Mouse (Mus musculus) layer of hippocampus, adult 9-10 months (tissue): ENCODE results near the gene Tuba1a.

Experiments used
- DNase-seq: peaks from one replicate; pipeline ENCODE4 v3.0.0; 2022; ENCODE audit warnings: low spot score

The Tuba1a gene

DNA sequence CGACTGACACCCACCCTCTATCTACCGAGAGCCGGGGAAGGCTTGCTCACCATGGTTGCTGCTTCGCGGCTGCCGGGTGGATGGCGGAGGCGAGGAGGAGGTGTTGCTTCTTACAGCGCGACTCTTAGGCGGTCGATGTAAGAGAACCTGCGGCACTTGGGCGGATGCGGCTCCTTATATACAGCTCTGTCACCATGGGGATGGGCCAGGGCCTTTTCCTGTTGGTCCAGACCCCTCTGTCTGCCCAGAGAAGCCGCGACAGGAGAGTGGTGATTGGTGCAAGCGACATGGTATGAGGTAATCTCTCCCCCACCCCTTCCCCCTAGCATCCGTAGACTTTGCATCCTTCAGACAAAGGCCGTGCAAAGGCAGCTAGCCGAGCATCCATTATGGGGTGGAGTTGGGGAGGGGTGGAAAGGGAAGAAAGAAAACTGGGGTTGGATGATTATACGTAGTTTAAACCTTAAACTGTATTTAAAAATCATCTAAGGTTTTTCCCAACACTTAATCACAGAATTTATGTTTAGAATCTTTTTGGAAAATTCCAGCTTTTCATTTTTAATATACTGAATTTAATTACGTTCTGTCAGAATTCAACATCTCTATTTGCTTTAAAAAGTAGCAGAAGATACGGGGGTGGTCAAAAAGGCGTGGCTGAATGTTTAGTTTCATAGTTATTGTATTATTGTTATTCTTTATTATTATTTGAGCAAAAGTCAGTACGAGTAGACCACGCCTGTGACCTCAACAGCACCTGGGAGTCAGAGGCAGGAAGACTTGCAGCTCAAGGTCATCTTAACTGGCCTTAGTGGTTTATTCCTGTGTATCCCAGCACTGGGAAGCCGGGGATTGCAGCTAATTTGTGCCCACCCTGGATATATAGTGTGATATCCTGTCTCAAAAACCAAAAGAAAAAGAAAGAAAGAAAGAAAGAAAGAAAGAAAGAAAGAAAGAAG, at the start of gene Tuba1a, which contains the start of gene Gm49450:
Gene Tuba1a (minus strand): TSS at position 303 of the 956 bp plus-strand sequence.
Gene Gm49450 (minus strand): TSS at position 151 of the 956 bp plus-strand sequence.
- peak; percentile 94 for DNase-seq

DNA sequence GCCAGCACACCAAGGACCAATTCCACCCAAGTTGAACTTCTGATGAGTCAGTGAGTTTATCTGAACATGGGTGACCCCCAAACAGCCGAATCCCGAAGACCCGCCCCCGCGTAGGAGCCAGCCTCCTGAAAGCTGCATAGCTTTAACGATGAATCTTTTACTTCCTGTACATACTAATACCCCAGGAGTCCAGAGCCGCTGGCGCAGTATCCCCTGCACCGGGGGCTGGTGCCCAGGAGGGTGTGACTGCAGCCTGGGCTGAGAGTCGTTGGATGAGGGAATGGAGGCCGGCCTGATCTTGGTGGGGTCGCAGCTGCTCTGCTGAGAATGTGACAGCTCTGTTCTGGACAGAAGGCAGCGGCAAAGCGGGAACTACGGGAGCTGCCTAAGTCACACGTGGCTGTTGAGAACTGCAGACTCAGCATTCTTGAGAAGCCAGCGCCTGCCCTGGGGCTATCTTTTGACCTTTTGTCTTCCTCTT, 48.0 kb upstream of the Tuba1a start:
- no peak for DNase-seq

DNA sequence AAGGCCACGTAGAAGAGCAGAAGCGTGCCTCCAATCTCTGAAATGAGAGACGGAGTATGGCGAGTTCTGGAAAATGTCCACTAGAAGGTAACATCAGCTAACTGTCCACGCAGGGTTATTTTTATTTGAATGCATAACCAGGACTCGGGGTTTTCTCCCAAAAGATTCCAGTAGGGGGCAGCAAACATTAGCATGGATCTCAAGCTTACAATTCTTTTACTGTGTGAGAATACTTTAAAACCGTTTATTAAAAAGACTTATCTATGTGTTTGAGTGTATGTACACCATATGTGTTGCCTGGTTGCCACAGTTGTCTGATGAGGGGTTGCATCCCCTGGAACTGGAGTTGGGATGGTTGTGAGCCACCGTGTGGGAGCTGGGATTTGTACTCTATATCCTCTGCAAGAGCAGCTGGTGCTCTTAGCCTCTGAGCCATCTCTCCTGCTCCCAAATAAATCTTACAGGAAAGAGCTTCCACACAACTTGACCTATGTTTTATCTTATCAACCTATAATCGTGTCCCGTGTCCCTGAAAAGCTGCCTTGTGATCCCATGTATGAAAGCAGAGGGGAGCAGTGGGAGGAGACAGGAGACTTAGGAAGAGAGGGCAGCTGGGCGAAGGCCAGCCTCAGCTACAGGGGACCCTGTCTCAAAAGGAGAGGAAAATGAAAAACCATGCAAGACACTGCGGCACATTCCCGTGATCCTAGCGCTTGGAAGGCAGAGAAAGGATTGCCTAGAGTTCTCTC, 47.2 kb upstream of the Tuba1a start:
- no peak for DNase-seq

DNA sequence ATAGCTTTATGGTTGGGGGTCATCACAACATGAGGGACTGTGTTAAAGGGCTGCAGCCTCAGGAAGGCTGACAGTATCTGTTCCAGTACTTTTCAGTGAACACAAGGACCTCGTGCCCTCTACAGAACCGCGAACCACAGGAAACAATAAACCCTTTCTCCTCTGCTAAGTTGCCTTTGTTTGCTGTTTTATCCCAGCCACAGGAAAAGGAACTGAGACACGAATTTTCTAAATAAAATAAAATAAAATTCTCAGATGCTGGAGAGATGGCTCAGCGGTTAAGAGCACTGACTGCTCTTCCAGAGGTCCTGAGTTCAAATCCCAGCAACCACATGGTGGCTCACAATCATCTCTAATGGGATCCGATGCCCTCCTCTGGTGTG, 45.3 kb upstream of the Tuba1a start:
- no peak for DNase-seq

DNA sequence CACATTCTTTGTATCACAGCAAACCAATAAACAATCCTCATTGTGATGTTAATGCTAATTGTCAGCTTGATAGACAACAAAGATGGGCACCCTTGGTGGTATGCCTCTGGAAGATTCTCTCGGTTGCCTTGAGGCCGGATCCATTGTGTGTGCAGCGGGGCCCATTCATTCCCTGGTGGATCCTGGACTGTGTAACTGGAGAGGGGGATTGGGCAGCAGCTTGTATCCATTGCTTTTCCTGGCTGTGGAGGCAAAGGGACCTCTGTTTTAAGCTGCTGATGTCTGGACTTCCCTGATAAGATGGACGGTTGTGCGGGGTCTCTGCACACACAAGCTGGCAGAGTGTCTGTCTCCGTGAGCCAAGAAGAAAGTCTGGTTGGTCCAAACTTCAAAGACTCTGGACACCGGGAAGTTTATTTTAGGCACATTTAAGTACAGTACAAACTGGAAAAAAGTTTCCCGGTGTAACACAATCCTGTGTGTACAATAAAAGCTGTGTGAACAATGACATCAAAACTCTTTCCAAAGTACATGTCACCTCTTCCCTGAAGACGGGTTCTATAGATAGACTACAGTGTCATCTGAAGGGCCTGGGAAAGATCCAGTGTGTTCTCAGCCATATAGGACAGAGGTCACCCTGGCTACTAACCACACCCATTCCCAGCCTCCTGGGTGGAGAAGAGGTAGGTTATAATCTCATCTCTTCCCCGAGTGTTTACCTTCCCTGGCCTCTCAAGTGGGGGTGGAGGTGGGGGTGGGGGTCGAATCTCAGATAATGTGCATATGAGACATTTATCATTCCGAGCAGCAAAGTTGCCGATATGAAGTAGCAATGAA, 44.7 kb upstream of the Tuba1a start:
- DNase-seq, result no peak

DNA sequence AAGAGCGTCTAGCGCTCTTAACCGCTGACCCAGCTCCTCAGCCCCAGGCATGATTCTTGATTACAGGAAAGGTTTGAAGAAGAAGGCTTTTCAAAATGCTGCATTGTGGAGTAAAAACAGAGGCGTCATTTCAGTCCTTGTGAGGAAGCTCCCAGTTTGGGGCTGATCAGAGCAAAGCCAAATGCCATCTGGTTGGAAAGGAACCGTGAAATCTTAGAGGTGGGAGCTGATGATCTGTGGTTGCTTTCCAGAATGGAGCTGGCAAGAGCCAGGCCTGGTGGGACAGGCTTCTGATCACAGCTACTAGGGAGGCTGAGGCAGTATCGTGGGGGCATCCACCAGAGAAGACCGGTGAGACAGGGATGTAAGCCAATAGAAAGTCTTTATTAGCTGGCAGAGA, 43.3 kb upstream of the Tuba1a start:
- no peak for DNase-seq

DNA sequence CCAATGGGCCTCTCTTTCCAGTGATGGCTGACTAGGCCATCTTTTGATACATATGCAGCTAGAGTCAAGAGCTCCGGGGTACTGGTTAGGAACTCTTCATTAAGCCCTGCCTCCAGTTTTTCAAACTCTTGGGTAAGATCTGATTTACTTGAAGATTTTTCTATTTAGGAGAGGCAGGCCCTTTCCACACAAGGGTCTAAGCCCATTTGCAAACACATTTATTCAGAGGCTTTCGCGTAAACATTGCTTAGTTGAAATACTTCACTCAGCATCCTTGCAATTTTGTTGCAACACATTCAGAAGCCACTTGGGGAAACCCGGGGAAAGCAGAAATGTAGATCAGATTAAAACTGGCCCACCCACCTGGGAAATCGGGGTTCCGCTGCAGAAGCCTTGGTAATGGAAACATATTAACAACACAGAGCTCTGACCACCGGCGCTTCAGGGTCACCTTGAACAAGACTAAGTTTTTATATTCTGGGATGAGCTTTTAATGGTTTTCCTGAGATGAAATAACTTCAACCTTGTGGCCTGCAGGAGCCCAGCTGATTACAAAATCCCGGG, 41.5 kb upstream of the Tuba1a start:
- DNase-seq, result no peak

DNA sequence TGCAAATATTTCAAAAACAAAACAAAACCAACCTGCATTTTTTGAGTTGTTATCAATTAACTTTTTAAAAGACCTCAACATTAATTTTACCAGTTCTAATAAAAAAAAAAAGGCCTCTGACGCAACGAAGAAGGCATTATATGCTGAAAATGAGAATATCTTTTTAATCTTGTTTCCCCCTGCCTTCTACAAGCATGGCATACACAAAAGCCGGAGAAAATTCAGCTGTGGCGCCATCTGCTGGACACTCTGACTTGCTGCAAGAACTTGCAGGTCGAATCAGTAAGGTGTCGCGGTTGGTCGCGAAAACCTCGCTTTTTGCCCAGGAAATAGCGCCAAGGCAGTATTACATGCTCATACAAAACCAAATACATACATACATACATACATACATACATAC, 40.4 kb upstream of the Tuba1a start:
- DNase-seq, result peak; percentile 73

DNA sequence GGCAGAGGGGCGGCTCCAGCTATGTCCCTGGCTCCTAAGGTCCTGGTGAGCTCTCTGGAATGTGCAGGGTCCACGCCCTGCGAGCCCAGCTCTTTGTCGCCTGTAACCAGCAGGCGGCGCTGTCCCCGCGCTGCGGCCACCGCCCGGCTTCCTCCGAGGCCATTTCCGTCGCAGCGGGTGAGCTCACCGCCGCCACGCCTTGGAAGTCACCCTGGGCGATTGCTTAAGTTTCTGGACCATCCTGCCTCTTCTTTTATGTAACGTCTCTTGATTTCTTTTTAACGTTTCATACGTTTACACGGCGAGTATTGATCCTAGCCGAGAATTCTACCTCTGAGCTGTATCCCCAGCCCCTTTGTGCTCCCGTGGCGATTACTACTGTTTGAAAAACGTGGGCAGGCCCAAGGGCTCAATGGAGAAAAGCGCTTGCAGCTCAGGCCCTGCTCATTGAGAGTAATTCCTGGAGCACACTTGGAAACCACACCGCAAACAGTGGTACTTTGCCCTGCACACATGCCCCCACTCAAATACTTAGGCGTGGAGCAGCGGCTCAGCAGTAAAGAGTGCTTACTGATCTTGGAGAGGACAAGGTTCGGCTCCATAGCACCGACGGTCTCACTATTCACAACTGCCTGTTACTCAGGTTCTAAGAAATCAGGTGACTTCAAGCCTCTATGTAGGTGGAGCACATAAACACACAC, 39.7 kb upstream of the Tuba1a start:
- peak; percentile 74 for DNase-seq

DNA sequence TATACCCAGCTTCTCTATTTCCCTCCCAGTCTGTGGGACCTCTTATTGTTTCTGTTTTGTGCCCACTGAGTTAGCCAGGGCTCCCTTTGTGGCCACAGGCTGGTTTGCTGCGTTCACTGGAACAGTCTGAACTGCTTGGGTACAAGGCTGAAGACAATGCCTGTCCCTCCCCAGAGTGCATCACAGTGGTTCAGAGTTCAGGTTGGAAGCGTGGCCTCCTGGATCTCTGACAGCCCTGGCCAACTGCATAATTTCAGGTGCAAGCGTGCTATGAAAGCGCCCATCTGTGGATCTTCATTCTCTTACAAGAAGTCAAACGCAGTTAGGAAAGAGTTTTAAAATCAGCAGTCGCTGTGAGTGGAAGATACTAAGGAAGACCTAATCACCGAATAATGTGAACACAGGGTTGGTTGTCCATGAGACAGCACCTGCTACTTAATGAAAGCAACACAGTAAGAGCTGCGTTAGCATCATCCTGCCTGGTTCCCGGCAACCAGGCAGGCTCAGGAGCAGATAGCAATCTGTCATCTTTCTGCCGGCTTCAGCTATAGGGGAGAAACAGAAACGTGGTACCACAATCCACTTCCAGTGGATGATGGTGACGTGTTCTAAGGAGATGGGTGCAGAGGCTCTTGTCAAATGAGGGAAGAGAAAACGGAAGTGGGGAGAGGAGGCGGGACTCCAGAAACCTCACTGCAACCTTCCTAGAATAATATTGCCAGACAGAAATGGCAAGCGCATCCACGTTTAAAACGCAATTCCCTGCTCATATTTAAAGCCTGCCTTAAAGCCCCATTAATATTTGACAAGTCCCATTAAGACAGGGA, 38.8 kb upstream of the Tuba1a start:
- peak; percentile 56 for DNase-seq

DNA sequence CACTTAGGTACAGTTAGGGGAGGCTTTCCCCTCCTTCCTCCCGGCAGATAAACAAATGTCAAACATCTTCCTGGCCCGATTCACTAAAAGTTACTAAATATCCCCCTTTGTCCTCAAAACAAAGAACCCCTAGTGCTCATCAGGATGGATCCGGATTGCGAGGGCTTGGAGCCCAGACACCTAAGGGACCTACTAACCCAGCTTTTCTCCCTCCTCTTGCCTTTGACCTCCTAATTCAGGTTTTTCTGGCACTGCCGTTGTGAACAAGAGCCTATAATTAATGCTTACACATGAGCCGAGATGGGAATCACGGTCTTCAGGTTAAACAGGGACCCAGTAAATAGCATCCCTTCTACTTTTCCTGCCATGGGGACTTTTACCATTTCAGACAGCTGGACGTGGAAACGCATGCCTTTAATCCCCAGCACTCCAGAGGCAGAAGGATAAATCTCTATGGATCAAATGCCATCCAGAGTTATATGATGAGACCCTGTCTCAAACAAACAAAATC, 38.1 kb upstream of the Tuba1a start:
- DNase-seq, result no peak

DNA sequence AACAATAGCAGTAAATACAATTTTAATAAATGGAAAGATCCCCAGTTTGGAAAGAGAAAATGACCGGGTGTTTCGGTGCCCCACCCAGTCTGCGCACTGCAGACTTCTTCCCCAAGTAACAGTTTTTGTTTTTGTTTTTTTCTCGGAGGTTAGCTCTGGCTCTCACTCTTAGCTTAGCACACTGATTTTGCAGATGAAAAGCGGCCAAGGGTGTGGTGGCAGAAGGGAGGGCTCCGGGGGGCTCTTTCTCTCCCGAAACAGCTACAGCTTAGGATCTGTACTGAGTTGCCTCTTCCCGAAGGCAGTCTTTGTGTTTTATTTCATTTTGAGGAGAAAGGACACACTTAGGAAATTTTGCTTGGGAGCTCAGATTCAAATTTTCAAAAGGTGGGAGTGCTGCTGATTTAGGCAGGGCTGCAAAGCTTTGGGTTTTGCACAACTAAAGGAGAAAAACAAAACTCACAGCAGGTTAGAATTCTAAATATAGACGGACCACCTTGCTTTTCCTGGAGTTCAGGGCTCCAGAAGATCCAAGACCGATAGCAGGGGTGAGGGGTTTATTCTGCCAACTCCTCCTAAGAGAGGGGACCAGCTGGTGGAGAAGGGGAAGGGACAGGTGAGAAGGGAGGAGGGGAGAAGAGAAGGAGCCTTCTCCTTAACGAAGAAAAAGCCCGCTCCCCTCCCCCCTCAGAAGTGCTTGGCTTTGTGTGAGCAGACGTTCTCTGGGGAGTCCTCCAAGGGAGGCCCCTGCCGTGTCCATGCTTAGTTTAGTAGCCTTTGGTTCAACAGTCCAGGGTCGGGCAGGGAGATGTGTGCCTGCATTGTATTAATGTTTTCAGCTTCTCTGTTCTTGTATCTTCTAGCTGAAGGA, 37.4 kb upstream of the Tuba1a start:
- DNase-seq, result no peak

DNA sequence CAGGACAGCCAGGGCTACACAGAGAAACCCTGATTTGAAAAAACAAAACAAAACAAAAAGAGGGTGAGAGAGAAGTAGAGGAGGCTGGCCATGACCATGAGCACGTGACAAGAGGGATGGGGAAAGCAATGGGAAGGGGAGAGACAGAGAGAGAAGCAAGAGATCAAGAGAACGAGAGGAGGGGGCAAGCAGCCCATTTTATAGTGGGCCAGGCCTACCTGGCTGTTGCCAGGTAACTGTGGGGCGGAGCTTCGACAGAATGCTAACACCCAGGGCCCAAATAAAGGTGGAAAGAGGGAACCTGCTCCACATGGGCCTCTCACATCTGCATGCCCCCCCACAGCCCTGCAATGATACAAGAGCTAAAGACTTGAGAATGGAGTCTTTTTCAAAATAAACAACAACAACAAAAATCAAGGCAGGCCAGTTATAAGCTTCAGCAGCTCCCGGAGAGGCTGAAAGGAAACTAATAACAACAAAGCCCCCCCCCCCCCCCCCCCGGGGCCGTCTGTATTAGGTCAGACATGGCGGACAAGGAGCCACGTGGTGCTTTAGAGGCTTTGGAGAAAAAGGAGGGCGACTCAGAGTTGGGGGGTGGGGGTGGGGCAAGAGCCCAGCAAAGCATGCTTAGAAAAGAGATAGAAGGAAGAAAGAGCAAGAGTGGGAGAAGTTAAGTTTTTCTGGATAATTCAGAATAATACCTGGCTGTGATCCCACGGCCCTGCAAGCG, 36.4 kb upstream of the Tuba1a start:
- no peak for DNase-seq

DNA sequence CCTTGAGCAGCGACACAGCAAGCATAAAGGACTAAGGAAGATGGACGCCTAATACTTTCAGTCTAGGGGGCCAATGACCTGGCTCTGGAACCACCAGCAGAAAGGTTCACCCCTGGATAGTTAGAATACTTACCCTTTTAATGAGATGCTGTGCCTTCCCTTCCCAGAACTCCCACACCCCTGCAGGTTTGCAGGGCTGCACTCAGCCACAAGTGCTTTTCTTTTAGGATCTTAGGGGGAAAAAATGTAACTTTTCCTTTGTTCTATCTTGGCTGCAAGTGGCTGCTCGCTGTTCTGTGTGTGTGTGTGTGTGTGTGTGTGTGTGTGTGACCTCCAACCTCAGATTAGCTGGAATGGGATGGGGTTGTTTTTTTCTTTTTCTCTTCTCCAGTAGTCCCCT, 35.3 kb upstream of the Tuba1a start:
- DNase-seq, result no peak

DNA sequence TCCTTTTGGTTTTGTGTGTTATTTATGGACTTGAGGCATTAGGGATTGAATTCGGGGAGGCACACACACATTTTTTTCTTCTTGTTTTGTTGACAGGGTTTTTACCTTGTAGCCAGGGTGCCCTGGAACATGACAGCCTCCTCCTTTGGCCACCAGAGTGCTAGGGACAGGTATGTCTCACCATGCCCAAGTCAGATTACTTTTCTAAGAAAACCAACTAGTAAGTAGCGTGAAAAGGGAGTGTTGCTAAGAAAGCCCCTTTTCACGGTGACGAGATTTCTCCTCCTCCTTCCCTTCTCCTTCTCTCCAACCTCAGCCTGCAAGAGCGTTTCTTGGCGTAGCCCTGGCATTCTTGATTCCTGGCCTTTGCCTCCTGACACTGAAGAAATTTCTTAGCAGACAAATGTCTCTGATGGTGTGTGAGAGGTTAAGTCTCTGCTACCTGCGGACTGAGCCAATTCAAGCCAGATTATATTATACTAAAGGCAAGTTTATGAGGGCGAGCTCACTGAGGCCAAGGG, 34.2 kb upstream of the Tuba1a start:
- no peak for DNase-seq

DNA sequence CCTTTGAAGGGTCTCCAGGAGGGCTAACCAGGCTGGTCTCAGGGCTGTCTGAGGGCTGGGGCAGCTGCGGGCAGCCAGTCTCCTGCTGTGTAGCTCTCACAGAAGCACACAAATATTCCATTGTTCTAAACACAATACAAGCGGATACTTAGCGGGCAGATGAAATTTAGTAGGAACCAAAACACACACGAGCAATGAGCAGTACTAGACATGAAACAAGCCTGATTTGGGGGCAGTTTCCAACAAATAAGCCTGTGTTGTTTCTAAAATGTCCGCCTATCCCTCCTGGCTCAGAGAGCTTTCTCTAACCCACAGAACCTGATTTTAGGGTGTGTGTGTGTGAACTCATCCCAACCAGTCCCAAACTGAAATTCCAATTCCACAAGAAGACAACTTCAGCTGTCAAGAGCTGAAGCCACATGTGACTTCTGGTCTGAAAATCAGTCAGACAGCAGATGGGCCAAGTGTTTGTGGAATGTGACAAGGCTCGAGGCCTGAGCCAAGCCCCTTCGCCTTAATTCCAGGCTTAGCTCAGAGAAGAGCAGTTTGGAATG, 33.7 kb upstream of the Tuba1a start:
- DNase-seq, result no peak

DNA sequence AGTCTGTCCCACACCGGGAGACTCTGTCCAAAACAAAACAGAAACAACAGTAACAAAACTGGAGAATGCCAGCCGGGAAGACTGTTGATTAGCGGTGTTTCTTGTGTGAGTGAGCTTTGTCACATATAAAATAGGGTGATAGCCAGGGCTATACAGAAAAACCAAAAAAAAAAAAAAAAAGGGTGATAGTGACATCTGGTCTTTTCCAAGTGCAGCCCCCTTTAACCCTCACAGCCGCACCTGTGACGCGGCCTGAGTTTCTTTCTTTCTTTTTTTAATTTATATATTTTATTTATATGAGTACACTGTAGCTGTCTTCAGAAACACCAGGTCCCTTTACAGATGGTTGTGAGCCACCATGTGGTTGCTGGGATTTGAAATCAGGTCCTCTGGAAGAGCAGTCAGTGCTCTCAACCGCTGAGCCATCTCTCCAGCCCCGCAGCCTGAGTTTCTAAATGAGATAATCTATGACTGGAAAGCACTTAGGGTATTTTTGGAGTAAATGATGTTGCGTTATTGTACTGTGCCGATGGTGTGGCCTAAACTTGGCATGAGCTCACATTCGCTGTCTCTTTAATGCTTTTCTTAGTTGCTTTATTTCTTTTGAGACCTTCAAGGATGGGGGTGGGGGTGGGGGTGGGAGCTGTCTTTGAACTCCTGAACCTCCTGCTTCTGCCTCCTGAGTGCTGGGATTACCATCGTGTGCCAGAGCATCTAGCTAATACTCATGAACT, 32.6 kb upstream of the Tuba1a start:
- no peak for DNase-seq
